Mouse (Mus musculus) fat pad, adult 2 months (tissue): ENCODE results near the gene Slc6a20a.

Source experiments
- DNase-seq: peaks from one replicate; pipeline ENCODE4 v3.0.0-alpha.2; 2011; ENCODE audit warnings: low read depth, low spot score; ENCODE audit errors: extremely low read depth

Slc6a20a gene

DNA sequence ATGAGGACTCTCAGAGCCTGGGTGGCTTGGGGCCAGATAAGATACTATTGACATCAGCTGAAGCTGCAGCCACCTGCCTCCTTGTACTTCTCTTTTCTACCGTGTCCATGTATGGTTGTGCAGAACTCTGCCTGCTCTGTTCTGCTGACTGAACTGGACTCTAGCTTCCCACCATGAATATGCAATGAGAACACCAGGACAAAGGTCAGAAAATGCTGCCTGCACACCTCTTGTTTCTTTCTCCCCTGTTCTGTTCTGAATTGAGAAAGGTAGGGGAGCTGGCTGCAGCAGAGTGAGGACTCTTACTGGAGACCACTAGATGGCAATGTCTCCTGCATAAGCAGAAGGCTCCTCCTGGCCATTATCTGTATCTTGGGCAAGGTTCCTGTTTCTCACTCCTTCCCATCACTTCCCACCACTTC lies 40.0 kb downstream of the Slc6a20a start:
- DNase-seq, result no peak

DNA sequence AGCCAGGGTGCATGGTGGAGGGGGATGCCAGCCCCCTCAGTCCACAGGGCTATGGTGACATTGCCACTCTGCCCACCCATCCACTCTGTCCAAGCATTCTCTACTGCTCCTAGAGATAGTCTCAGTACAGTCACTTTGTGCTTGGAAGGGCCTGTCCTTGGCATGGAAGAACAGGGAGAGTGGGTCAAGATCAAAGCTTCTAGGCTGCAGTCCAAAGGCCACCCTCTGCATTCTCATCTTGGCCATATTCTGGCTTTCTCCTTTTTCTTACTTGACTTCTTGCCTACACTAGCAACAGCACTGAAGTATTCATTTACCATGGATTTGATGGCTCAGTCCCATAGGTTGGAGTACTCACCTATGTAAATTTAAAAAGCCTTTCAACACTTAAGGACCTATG lies 40.5 kb downstream of the Slc6a20a start:
- DNase-seq, result no peak

DNA sequence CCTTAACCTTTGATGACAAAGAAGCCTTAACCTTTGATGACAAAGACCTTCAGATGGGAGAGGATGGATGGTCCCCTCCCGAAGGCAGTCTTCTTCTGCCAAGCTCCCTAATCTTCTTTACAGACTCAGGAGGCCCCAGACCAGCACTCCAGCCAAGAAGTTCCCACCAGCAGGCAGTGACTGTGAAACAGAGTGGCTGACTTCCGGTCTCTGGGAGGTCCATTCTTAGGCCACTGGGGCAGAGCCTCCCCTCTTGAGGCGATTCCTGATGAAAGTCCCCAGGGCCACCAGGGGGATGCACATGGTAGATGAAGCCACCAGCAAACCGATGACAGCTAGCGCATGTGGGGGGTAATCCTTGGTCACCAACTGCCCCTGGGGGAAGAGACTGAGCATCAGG lies 41.9 kb downstream of the Slc6a20a start:
- no peak for DNase-seq

DNA sequence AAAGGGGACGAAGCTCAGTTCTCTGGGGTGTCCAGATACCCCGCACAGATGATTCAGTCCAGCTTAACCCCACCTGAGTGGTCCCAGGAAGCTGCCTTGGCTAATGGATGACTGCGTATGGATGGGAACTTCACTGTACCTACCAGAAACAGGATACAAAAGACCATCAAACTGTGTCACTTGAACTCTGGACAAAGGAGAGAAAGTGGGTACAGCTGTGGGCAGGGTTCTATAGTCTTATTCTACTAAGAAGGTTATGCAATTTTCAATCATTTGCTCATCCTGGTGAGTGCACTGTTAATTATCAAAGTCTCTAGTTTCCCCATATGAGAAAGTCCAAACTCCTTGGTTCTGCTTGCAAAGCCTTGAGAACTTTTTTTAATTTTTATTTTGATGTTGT lies 45.7 kb downstream of the Slc6a20a start:
- DNase-seq, result no peak

DNA sequence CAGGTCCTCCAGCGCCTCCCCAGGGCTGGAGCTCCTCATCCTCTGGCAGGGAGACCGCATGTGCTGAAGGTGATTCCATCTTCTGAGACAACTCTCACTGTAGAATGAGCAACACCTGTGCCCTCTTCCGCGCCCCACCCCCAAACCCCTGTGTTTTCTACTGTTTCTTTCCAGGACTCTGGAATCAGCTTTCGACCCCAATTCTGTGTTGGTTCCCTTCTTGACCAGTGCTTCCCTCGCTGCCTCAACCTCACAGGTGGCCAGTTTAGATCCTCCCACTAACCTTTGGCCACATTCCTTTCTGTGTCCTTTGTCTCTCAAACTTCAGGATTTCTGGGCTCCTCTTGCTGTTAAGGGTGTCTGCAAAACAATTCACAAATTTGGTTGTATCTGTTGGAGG lies 46.4 kb downstream of the Slc6a20a start, which contains the start of gene Slc6a20b:
Slc6a20b (minus strand) TSS at position 285 of the 400 bp plus-strand sequence.
- no peak for DNase-seq

DNA sequence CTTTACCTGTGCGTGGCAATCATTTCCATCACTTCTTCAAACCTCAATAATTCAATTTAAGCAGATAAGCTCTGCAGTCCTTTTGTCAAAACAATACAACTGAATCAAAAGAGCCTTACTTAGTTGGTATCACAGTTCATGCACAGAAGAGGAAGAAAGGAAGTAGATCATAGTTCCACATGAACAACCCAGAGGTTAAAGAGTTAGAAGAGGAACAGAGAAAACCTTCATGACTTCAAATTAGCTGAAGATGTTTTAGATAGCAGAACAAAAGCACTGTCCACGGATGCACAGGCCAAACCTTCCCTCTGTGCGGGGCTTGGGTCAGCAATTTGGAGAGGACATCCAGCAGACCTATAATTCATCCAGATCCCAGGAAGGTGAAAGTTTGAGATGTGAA lies 47.0 kb downstream of the Slc6a20a start:
- DNase-seq, result no peak

DNA sequence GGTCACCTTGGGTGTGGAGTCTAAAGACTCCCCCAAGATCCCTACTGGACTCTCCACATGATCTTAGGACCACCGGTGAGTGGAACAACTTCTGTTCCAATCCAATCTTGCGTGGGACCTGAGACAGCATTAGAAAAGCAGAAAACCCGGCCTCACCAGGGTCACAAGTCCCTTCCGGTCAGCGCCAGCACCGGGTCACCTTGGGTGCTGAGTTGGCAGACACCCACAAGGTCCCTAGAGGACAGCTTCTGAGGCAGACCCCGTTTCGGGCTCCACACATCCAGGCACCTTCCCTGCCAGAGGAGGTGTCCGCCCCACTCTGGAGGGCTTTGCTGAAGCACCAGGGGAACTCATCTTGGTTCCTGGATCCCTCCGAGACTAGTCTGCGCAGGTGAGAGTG lies 52.9 kb downstream of the Slc6a20a start:
- DNase-seq, result no peak

DNA sequence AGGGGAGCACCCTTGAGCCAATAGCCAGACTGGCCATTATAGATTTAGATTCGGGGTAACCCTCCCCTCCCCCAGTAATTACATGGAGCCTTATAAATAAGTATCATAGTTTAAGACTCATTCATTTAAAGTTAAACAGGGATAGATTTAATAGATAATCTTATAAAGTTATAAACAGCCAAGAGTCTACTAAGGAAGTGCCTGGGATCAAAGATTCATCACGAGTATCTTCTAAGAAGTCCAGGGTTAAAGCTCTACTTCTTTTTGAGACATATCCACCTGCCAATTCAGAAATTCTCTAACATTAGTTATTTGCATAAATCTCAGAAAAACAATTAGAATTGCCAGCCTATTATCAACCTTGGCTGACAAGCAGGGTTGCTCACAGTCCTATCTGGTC lies 53.9 kb downstream of the Slc6a20a start:
- DNase-seq, result no peak

DNA sequence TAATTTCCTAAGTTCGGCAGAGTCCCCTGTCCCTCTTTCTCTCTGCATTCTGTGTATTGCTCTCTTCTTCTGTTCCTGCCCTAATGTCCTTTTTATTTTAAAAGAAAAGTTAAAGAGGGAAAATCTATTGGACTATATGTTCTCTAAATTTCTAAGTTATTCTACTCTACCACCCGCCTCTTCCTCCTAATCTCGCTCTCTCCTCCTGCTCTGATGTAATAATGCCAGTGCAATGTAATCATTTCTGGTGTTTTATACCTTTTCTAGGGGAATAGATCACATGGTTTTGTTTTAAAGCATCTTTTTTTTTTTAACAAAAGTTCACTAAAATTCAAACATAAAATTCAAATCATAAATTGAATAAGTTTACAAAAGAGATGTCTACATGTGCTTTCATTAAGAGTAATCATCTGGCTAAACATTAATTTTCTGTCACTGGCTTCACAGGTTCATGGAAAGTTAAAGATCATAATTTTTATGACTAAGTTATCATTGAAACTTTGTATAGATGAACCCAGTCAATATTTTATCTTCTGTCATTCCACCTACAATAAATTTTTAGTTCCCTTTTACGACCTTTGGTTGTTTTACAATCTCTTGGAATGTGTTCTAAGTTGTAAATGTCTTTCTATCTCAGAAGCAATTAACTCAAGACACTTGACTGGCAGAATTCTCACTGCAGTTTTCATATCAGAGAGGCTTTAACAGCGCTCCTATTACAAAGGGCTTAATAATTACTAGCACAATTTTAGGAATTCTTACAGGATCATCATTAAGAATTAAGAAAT lies 58.2 kb downstream of the Slc6a20a start:
- no peak for DNase-seq

DNA sequence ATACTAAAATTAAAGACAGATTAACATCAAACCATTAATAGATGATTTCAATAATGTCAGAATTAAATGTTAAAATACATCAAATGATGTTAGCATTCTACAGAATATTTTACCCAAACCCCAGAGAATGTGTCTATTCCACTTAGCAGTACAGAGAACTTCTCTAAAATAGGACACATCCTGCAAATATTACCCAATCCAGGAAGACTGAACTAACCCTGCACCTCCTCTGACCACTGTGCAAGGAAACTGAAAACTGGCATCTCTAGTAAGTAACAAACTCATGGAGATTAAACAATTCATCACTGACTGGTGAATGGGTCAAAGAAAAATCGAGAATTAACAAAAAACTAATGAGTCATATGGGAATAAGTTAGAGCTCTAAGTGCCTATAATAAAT lies 77.2 kb downstream of the Slc6a20a start:
- DNase-seq, result no peak

DNA sequence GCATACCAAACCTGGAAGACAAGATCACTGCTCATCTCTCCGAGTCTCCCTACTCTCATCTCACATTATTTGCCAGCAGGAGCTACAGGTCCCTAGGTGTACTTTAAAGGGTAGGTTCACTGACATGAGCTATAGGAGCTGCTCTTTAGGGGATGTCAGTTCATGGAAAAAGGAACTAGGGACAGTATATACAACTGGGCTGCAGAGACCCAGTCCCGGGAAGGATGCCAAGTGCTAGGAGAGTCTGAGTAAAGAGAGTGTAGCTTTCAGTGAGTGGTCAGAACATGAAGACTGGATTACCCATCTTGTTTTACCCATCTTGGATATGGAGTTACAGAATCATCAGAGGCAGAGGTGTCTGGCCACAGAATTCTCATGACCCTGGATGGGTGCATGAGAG lies 81.3 kb downstream of the Slc6a20a start:
- no peak for DNase-seq

DNA sequence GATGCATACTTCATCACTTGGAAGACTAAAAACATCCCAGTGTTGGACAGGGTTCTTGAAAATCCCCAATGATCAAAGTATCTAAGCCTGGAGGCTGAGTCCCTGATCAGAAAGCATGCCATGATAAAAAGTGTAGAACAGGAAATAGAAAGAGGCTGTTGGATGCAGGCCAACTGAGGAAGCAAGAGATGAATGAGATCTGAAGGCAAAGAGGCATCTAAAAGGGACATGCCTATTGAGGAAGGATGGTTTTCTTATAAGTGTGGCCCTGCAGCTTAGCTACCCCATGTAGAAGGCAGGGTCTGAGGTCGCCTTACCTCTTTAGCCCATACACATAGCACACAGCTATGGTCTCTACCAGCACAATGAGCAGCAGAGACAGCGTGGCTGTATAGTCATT lies 81.8 kb downstream of the Slc6a20a start:
- no peak for DNase-seq

DNA sequence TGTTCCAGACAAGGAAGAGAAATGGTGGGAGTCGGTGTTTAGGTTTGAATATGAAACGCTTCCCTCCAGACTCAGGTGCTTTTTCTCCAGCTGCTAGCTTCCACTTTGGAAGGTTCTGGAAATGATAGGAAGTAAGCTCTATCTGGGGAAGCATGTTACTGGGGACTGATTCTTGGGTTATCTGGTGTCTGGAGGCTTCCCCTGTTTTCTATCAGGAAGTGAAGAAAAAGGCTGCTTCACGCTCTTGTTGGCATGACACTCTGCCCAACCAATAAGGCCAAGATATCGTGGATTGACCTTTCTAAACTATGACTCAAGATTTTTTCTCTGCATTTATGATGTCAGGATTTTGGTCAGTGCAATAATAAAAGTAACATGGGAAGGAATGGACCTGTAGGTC lies 83.5 kb downstream of the Slc6a20a start:
- DNase-seq, result no peak

DNA sequence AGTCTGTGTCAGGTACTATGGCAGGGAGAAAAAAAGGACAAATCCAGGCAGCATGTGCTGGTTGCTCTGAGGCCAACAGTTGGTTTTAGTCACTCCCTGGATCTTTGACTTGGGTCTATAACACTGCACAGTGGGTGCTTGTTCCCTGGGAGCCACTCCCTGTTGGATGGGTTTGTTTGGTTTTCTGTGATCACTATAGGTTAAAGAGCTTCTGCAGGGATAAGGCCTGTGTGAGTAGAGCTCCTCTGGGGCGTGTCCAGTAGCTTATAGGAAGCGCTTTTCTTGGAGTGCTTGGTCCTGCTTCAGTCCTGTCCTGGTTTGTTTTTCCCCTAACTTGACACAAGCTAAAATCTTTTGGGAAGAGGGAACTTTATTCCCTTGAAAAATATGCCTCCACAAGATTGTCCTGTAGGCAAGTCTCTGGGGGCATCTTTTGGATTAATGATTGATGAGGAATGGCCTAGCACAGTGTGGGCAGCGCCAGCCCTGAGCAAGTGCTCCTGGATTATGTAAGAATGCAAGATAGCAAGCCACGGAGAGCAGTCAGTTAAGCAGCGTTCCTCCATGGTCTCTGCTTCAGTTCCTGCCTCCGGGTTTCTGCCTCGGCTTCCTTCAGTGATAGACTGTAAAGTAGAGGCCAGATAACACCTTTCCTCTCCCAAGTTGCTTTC lies 89.3 kb downstream of the Slc6a20a start:
- no peak for DNase-seq
